Mouse (Mus musculus) limb, embryonic 13.5 days (tissue): Measurements from ENCODE around the gene Rbm33. TPM values are rescaled to one million over a fixed set of nuclear protein-coding genes. Genes with fewer than 3 reads are reported as not detected.

ENCODE experiments used
- ATAC-seq: fragments of 200-750 bp; cut with Nextera tagmentation; 2 replicates; pipeline ENCODE4 v1.8.0; 2017; ENCODE audit warnings: low read depth, moderate number of reproducible peaks, moderate TSS enrichment; ENCODE audit not compliant: low FRiP score
- H3K27ac ChIP-seq: fragments of 300-500 bp; sonication (generic); 2 replicates; pipeline ENCODE4 v1.5.1; 2015; ENCODE audit warnings: inconsistent platforms, mild to moderate bottlenecking, moderate library complexity
- H3K27me3 ChIP-seq: fragments of 300-500 bp; sonication (generic); 2 replicates; pipeline ENCODE4 v1.6.1; 2015; ENCODE audit warnings: mild to moderate bottlenecking, inconsistent platforms
- H3K36me3 ChIP-seq: fragments of 300-500 bp; sonication (generic); 2 replicates; pipeline ENCODE4 v1.6.1; 2015; ENCODE audit warnings: inconsistent platforms, mild to moderate bottlenecking, moderate library complexity
- H3K4me1 ChIP-seq: fragments of 300-500 bp; sonication (generic); 2 replicates; pipeline ENCODE4 v1.6.1; 2015; ENCODE audit warnings: inconsistent platforms
- H3K4me2 ChIP-seq: fragments of 300-500 bp; sonication (generic); replicated peaks from 2 replicates; pipeline ENCODE4 v1.6.1; 2015; ENCODE audit warnings: inconsistent platforms, mild to moderate bottlenecking, moderate library complexity
- H3K4me3 ChIP-seq: fragments of 300-500 bp; sonication (generic); 2 replicates; pipeline ENCODE4 v1.5.1; 2015; ENCODE audit warnings: moderate library complexity, mild to moderate bottlenecking, inconsistent platforms
- H3K9ac ChIP-seq: fragments of 300-500 bp; sonication (generic); 2 replicates; pipeline ENCODE4 v1.6.1; 2015; ENCODE audit warnings: mild to moderate bottlenecking, inconsistent platforms
- H3K9me3 ChIP-seq: fragments of 300-500 bp; sonication (generic); 2 replicates; pipeline ENCODE4 v1.6.1; 2016; ENCODE audit warnings: inconsistent platforms
- WGBS: fragments of 180-500 bp; shearing (Covaris S2); methylation state at CpG from one replicate; pipeline ENCODE4 v1.1.7; 2015; 5-methylcytosine and 5-hydroxymethylcytosine counted together
- polyA plus RNA-seq: library from polyadenylated mRNA; unstranded; fragments of >200 nt; fragmentation: Nextera tagmentation; extraction: Ambion mirVana; gene quantifications from 2 replicates; pipeline ENCODE4 v1.2.1, GENCODE M21; 2015

The Rbm33 gene
- polyA plus RNA-seq, 1 experiment from 2014 or later = 12.5 TPM

DNA sequence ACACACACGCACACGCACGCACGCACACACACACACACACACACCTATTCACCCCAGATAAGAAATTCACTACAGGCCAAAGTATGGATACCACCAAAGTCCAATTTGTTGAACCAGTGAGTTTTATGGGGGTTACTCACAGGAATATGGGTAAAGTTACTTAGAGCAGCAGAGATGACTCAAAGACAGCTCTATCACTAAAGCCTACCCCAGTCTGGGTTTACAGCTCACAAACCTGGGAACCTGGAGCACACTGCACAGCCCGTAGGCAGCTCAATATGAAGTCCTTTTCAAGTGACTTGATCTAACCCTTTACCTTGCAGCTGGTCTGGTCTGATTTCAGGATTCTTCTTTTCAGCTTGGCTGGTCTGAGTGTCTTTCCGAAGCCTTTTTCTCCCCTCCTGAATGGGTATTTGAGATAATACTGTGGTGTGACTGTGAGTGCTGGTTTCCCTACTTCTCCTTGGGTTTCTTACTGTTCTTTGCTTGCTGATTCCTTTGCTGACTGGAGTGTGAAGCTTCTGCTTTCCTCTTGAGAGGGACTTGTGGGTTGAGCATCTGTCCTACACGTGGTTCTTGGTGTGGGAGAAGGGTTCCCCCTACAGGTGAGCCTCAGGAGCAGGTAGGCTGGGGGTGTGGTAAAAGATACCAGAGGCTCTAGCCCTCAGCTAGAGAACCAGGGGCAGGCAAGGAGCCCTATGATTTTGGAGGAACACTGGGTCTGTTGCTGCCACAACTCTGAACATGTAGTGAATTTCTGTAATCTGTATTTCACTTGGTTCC lies 12.3 kb downstream of the Rbm33 start:
- 76% methylated on average over 7 of the region's 7 CpGs for WGBS
- no peak overlapping the region for H3K4me2 ChIP-seq
- H3K4me1 ChIP-seq = peaks cover 3% of the 10 kb centered on the region; the same call in 1 of the 2 replicates
- H3K36me3 ChIP-seq = peaks cover 32% of the 10 kb centered on the region
- no peak overlapping the region for H3K4me3 ChIP-seq
- no peak overlapping the region for H3K9ac ChIP-seq
- no peak overlapping the region for H3K27ac ChIP-seq
- no peak for ATAC-seq
- no peaks in the 10 kb centered on the region for H3K9me3 ChIP-seq
- H3K27me3 ChIP-seq = no peaks in the 10 kb centered on the region

DNA sequence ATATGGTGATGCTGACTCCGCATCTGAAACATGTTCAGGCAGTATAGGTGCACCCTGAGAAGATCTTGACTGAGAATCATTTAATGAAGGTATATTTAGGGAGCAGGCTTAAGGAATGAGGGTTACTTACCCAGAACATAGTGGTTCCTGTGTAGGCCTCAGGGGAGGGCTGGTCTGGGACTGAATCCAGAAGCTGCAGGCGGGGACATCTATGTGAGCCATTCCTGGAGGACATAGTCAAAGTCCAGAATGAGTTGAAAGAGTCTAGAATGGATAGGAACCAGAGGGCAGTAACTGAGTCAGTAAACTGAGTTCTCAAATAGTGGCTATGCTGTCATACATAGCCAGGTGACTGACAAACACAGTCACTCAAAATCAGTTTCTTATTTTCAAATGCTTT lies 16.8 kb downstream of the Rbm33 start:
- H3K4me1 ChIP-seq = no peaks in the 10 kb centered on the region
- ATAC-seq = no peak
- no peak overlapping the region for H3K9ac ChIP-seq
- H3K27ac ChIP-seq = no peak overlapping the region
- 83% methylated on average over 2 of the region's 2 CpGs for WGBS
- no peak overlapping the region for H3K4me2 ChIP-seq
- no peaks in the 10 kb centered on the region for H3K27me3 ChIP-seq
- peaks cover 65% of the 10 kb centered on the region for H3K36me3 ChIP-seq
- H3K9me3 ChIP-seq = no peaks in the 10 kb centered on the region
- no peak overlapping the region for H3K4me3 ChIP-seq

- peaks cover 55% of the 10 kb centered on the region for H3K36me3 ChIP-seq
- peaks cover 6% of the 10 kb centered on the region; the same call in 1 of the 2 replicates for H3K9me3 ChIP-seq
- H3K4me3 ChIP-seq = no peak overlapping the region
- H3K4me2 ChIP-seq = no peak overlapping the region
- no peak overlapping the region for H3K9ac ChIP-seq
- no peaks in the 10 kb centered on the region for H3K27me3 ChIP-seq
- 0 out of 2 replicates have a peak, but pooled peaks have one; percentile 40 for ATAC-seq
- no peaks in the 10 kb centered on the region; the same call in 1 of the 2 replicates for H3K4me1 ChIP-seq
- H3K27ac ChIP-seq = no peak overlapping the region; the same call in 1 of the 2 replicates
These were observed 35.1 kb downstream of the Rbm33 start for GRCm38 (mm10) chr5:28351857-28352513.

GRCm38 (mm10) chr5:28355614-28356013 lies 38.7 kb downstream of the Rbm33 start:
- no peaks in the 10 kb centered on the region for H3K9me3 ChIP-seq
- no peak overlapping the region for H3K9ac ChIP-seq
- no peaks in the 10 kb centered on the region; the same call in 1 of the 2 replicates for H3K4me1 ChIP-seq
- H3K27ac ChIP-seq = no peak overlapping the region
- H3K27me3 ChIP-seq = no peaks in the 10 kb centered on the region
- H3K36me3 ChIP-seq = peaks cover 68% of the 10 kb centered on the region
- ATAC-seq = no peak
- H3K4me2 ChIP-seq = no peak overlapping the region
- H3K4me3 ChIP-seq = no peak overlapping the region

DNA sequence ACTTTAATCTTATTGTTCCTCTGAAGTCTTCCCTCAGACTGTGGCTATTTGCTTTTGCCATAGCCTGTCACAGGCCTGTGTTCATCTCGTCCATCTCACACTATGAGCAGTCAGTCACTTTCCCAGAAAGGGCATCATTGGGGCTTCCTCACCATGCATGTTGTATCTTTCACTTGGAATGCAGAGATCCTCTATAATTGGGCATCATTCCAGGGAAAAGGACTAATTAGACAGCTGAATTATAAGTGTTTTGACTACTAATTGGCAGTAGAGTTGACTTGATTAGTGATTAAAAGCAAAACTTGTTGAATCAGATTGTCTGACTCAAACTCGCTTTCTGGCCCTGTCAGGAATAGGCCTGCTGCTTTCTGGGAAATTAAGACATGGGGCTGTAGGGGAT lies 43.8 kb downstream of the Rbm33 start:
- Histone ChIP-seq H3K4me3 (no peak overlapping the region), H3K9ac (no peak overlapping the region), H3K4me2 (no peak overlapping the region), H3K36me3 (peaks cover 86% of the 10 kb centered on the region), H3K4me1 (no peaks in the 10 kb centered on the region), H3K27ac (no peak overlapping the region), H3K9me3 (no peaks in the 10 kb centered on the region), H3K27me3 (no peaks in the 10 kb centered on the region)
- ATAC-seq = no peak
- 93% methylated on average over 2 of the region's 2 CpGs for WGBS

GRCm38 (mm10) chr5:28368056-28368455 lies 51.1 kb downstream of the Rbm33 start:
- H3K4me1 ChIP-seq = no peaks in the 10 kb centered on the region
- H3K4me3 ChIP-seq = no peak overlapping the region
- no peak overlapping the region for H3K4me2 ChIP-seq
- no peaks in the 10 kb centered on the region for H3K9me3 ChIP-seq
- H3K36me3 ChIP-seq = peaks cover 68% of the 10 kb centered on the region
- H3K27me3 ChIP-seq = no peaks in the 10 kb centered on the region
- 56% methylated on average over 2 of the region's 2 CpGs for WGBS
- H3K27ac ChIP-seq = no peak overlapping the region
- ATAC-seq = 0 out of 2 replicates have a peak, but pooled peaks have one; percentile 40
- no peak overlapping the region for H3K9ac ChIP-seq

GRCm38 (mm10) chr5:28370836-28371235 lies 53.9 kb downstream of the Rbm33 start:
- no peak for ATAC-seq
- Histone ChIP-seq H3K36me3 (peaks cover 50% of the 10 kb centered on the region), H3K4me1 (no peaks in the 10 kb centered on the region), H3K27me3 (no peaks in the 10 kb centered on the region), H3K9ac (no peak overlapping the region), H3K4me2 (no peak overlapping the region), H3K4me3 (no peak overlapping the region), H3K9me3 (no peaks in the 10 kb centered on the region), H3K27ac (no peak overlapping the region)

DNA sequence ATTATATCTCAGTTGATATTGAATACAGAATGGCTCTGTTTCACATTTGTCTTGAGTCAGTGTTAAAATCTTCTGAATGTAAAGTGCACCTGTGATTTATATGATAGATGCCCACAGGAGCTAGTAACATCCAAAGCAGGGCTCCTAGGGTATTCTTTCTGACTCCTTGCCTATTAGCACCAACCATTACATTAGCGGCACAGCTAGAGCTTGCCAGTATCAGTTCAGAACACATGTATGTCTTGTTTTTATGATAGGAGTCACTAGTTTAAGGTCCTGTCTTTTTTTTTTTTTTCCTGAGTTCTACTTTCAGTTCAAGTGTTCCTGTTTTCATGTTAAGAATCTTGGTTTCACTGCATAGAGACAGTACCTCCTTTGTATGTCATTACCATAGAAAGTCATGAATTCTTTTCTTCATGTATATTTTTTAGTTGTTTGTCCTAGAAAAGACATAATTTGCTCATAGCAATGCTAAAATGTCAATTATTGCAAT lies 55.3 kb downstream of the Rbm33 start:
- Histone ChIP-seq H3K4me3 (no peak overlapping the region), H3K27me3 (no peaks in the 10 kb centered on the region), H3K9me3 (no peaks in the 10 kb centered on the region), H3K4me1 (no peaks in the 10 kb centered on the region), H3K9ac (no peak overlapping the region), H3K4me2 (no peak overlapping the region), H3K27ac (no peak overlapping the region), H3K36me3 (peaks cover 43% of the 10 kb centered on the region)
- 90% methylated on average over 1 of the region's 1 CpGs for WGBS
- ATAC-seq = no peak

- WGBS = 92% methylated on average over 2 of the region's 2 CpGs
- Histone ChIP-seq H3K9ac (no peak overlapping the region), H3K4me3 (no peak overlapping the region), H3K36me3 (peaks cover 43% of the 10 kb centered on the region), H3K4me1 (no peaks in the 10 kb centered on the region), H3K27me3 (no peaks in the 10 kb centered on the region), H3K4me2 (no peak overlapping the region), H3K27ac (no peak overlapping the region), H3K9me3 (no peaks in the 10 kb centered on the region)
- no peak for ATAC-seq
These were observed 56.8 kb downstream of the Rbm33 start for GRCm38 (mm10) chr5:28373498-28374427.

- Histone ChIP-seq H3K9me3 (no peaks in the 10 kb centered on the region), H3K27me3 (no peaks in the 10 kb centered on the region), H3K4me2 (no peak overlapping the region), H3K9ac (no peak overlapping the region), H3K27ac (no peak overlapping the region), H3K4me1 (no peaks in the 10 kb centered on the region), H3K36me3 (peaks cover 43% of the 10 kb centered on the region), H3K4me3 (no peak overlapping the region)
- ATAC-seq = no peak
These were observed 60.4 kb downstream of the Rbm33 start for GRCm38 (mm10) chr5:28377299-28377698.

DNA sequence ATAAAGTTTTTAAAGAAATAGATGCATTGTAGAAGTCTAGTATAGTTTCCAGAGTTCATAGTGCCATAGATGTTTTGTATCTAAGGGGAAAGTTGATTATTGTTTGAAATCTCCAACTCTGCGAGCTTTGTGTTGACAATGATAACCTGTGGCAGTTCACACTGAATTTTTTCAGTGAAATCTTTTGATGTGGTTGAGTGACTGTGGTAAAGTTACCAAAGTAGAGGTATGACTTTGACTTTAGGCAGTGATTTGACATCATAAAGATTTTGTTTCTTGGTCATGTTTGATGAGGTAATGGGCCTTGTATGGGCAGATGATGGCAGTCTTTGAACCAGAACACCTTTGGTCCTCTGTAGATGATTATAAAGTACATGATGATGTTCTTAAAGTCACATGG lies 65.4 kb downstream of the Rbm33 start:
- ATAC-seq = no peak
- H3K4me1 ChIP-seq = no peaks in the 10 kb centered on the region
- H3K4me2 ChIP-seq = no peak overlapping the region
- H3K4me3 ChIP-seq = no peak overlapping the region
- H3K9ac ChIP-seq = no peak overlapping the region
- H3K9me3 ChIP-seq = no peaks in the 10 kb centered on the region
- no peak overlapping the region for H3K27ac ChIP-seq
- no peaks in the 10 kb centered on the region for H3K27me3 ChIP-seq
- WGBS = 85% methylated on average over 1 of the region's 1 CpGs
- H3K36me3 ChIP-seq = peaks cover 44% of the 10 kb centered on the region

DNA sequence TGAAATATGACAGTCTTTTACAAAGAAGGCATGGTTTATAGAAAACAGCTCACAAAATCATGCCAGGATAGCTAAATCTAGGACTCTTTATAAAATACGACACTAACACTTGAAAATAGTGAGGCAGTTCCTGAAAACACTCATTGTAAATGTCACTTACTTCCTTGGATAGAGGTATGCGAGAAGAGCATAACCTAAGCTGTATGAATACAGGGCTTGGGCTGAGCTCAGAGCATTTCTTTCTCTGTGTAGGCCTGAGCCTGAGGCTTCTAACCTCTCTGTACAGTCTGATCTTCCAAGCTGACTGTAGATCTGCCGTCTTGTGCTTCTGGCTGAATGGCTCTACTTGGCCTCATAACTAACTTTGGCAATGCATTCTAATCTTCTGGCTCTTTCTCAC lies 69.9 kb downstream of the Rbm33 start:
- no peaks in the 10 kb centered on the region for H3K4me1 ChIP-seq
- H3K4me2 ChIP-seq = no peak overlapping the region
- ATAC-seq = no peak
- H3K4me3 ChIP-seq = no peak overlapping the region
- no peak overlapping the region for H3K9ac ChIP-seq
- no peak overlapping the region for H3K27ac ChIP-seq
- peaks cover 53% of the 10 kb centered on the region for H3K36me3 ChIP-seq
- 92% methylated on average over 3 of the region's 3 CpGs for WGBS
- no peaks in the 10 kb centered on the region for H3K9me3 ChIP-seq
- H3K27me3 ChIP-seq = no peaks in the 10 kb centered on the region
